Mouse (Mus musculus) CH12.LX (cell line): ENCODE results near the gene Gm7903. TPM values are rescaled to one million over a fixed set of nuclear protein-coding genes. Genes with fewer than 3 reads are reported as not detected.
"Not testable (repeated sequence)": the region's sequence is repeated elsewhere in the genome, so short reads cannot be mapped to it uniquely, and the experiment has no call there.

ENCODE experiments used
- DNase-seq: peaks from one replicate; pipeline ENCODE4 v3.0.0-alpha.2; 2013; ENCODE audit errors: extremely low read depth
- H3K27ac ChIP-seq: 2 replicates; pipeline ENCODE4 v1.5.1; 2012; ENCODE audit warnings: low read depth, mild to moderate bottlenecking, control low read depth, moderate library complexity; ENCODE audit not compliant: insufficient read depth
- H3K27me3 ChIP-seq: replicated peaks from 2 replicates; pipeline ENCODE3; 2012; ENCODE audit warnings: inconsistent platforms
- H3K36me3 ChIP-seq, 2 experiments: replicated peaks in 1 of 2; 2 replicates each; pipeline versions ENCODE3 to v1.6.1; 2012; ENCODE audit warnings: inconsistent platforms in 1 of 2, low read length in 1 of 2, mild to moderate bottlenecking in 1 of 2, mixed read lengths in 1 of 2, moderate library complexity in 1 of 2; ENCODE audit not compliant: control insufficient read depth in 1 of 2, insufficient read depth in 1 of 2
- H3K4me1 ChIP-seq, 2 experiments: 2 replicates each; pipeline ENCODE4 v1.6.1; 2012; ENCODE audit warnings: inconsistent platforms in 1 of 2, moderate library complexity in 1 of 2; ENCODE audit not compliant: insufficient read depth in 2 of 2, control insufficient read depth in 1 of 2
- H3K4me2 ChIP-seq: 2 replicates; pipeline ENCODE4 v1.6.1; 2012; ENCODE audit warnings: low read depth, mild to moderate bottlenecking, control low read depth; ENCODE audit not compliant: poor library complexity, insufficient read depth, severe bottlenecking
- H3K4me3 ChIP-seq, 3 experiments: fragments of 150-350 bp in 1 of 3; sonication (generic) in 1 of 3; replicated peaks in 1 of 3; 2 replicates each; pipeline versions ENCODE3 to v1.5.1; 2011 to 2012; ENCODE audit warnings: low read depth in 2 of 3, low read length in 2 of 3, mild to moderate bottlenecking in 2 of 3, moderate library complexity in 2 of 3, control low read depth in 1 of 3, improper control_type of control experiment in 1 of 3, inconsistent platforms in 1 of 3, mixed read lengths in 1 of 3; ENCODE audit not compliant: poor library complexity in 1 of 3
- H3K79me2 ChIP-seq: replicated peaks from 2 replicates; pipeline ENCODE4 v1.6.1; 2012; ENCODE audit warnings: mild to moderate bottlenecking, moderate library complexity; ENCODE audit not compliant: control insufficient read depth, poor library complexity, insufficient read depth, severe bottlenecking; ENCODE audit errors: extremely low read depth
- H3K9ac ChIP-seq: 2 replicates; pipeline ENCODE4 v1.6.1; 2012; ENCODE audit warnings: low read depth, mild to moderate bottlenecking, control low read depth, moderate library complexity; ENCODE audit not compliant: insufficient read depth
- H3K9me3 ChIP-seq: replicated peaks from 2 replicates; pipeline ENCODE3; 2012; ENCODE audit warnings: low read length, inconsistent platforms, mixed read lengths
- dilution Hi-C: fragments of 300-500 bp; cut with MboI; formaldehyde crosslinking; loops from 2 replicates; pipeline ENCODE4 v1.14.3; 2020; ENCODE audit warnings: low sequenced_read_pairs; ENCODE audit not compliant: extremely low pct_unique_long_range_greater_than_20kb, extremely low pct_ligation_motif_present
- in situ Hi-C: fragments of 300-500 bp; cut with MboI; formaldehyde crosslinking; loops from 3 replicates; pipeline ENCODE4 v1.14.3; 2019; ENCODE audit warnings: low sequenced_read_pairs, low pct_ligation_motif_present, low pct_unique_long_range_greater_than_20kb, mixed read lengths
- polyA plus RNA-seq: library from polyadenylated mRNA; unstranded; fragments of >175 nt; gene quantifications from 2 replicates; pipeline ENCODE4 v1.2.1, GENCODE M21; 2012; ENCODE audit warnings: low read depth; ENCODE audit not compliant: insufficient read length
- total RNA-seq, 2 experiments: library from RNA; depleted of rRNA; stranded (reverse); fragments of 300-350 nt in 1 of 2; fragments of >200 nt in 1 of 2; gene quantifications; 2 replicates each; pipeline ENCODE4 v1.2.3; 2012 to 2014

Gm7903 gene
- total and polyA plus RNA-seq, 3 experiments: 0.36 TPM; not detected in 2

GRCm38 (mm10) chrX:135481902-135482301 lies 48.3 kb downstream of the Gm7903 start:
- H3K79me2 ChIP-seq, H3K27me3 ChIP-seq, H3K27ac ChIP-seq, H3K9ac ChIP-seq, H3K4me1 ChIP-seq, H3K9me3 ChIP-seq, H3K4me3 ChIP-seq, H3K36me3 ChIP-seq, in situ Hi-C loops, DNase-seq, dilution Hi-C loops, H3K4me2 ChIP-seq: not testable (repeated sequence)

DNA sequence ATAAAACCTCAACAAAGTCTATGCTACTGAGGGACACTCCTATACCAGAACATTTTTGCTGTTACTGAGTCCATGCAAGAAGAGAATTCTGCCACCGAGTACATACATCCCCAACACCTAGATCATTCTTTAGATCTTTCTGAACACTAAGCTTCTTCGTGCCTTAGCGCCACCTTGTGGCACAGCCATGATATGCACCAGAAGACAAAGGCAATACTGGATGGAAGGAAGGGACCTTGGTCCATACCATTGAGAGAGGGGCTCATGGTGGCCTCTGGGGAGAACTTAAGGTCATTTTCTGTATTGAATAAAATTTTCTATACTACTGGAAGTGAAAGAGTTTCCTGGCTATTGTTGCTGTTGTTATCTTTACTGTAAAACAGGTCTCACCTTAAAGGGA lies 49.5 kb downstream of the Gm7903 start:
- H3K79me2 ChIP-seq, H3K4me2 ChIP-seq, H3K9me3 ChIP-seq, H3K36me3 ChIP-seq, H3K27ac ChIP-seq, H3K4me1 ChIP-seq, H3K9ac ChIP-seq, DNase-seq, dilution Hi-C loops, in situ Hi-C loops, H3K4me3 ChIP-seq, H3K27me3 ChIP-seq: not testable (repeated sequence)

Other genes with a start within 250 kb of the Gm7903 start
- gene Tceal6, start 223.1 kb upstream of the Gm7903 start, total RNA-seq (2012; rRNA removed): not detected in 2 replicates
- not detected in 2 replicates for gene Tceal6, start 223.1 kb upstream of the Gm7903 start, total RNA-seq (2014; rRNA removed)
- gene Tceal6, start 223.1 kb upstream of the Gm7903 start, polyA plus RNA-seq: not detected in 2 replicates
- 0.04 TPM in 1 of 2 replicates, not detected in the other for gene Pramel3, start 131.5 kb upstream of the Gm7903 start, total RNA-seq (2012; rRNA removed)
- gene Pramel3, start 131.5 kb upstream of the Gm7903 start, total RNA-seq (2014; rRNA removed): not detected in 2 replicates
- not detected in 2 replicates for gene Pramel3, start 131.5 kb upstream of the Gm7903 start, polyA plus RNA-seq
- gene Gm5128, start 60.6 kb upstream of the Gm7903 start, total RNA-seq (2012; rRNA removed): 0.17 TPM in 1 of 2 replicates, not detected in the other
- 0.70 and 1.5 TPM in 2 replicates for gene Gm5128, start 60.6 kb upstream of the Gm7903 start, total RNA-seq (2014; rRNA removed)
- 0.67 and 0.73 TPM in 2 replicates for gene Gm5128, start 60.6 kb upstream of the Gm7903 start, polyA plus RNA-seq
- gene AV320801, start 60.8 kb downstream of the Gm7903 start, total RNA-seq (2012; rRNA removed): 0.46 and 0.55 TPM in 2 replicates
- 2.4 and 2.9 TPM in 2 replicates for gene AV320801, start 60.8 kb downstream of the Gm7903 start, total RNA-seq (2014; rRNA removed)
- 0.81 and 1.3 TPM in 2 replicates for gene AV320801, start 60.8 kb downstream of the Gm7903 start, polyA plus RNA-seq
- gene Nxf7, start 164.9 kb downstream of the Gm7903 start, total RNA-seq (2012; rRNA removed): 68.3 and 96.7 TPM in 2 replicates
- gene Nxf7, start 164.9 kb downstream of the Gm7903 start, total RNA-seq (2014; rRNA removed): 120 and 132 TPM in 2 replicates
- gene Nxf7, start 164.9 kb downstream of the Gm7903 start, polyA plus RNA-seq: 133 and 183 TPM in 2 replicates
- gene Prame, start 193.9 kb downstream of the Gm7903 start, total RNA-seq (2012; rRNA removed): 0.08 TPM in 2 replicates
- not detected in 2 replicates for gene Prame, start 193.9 kb downstream of the Gm7903 start, total RNA-seq (2014; rRNA removed)
- not detected in 2 replicates for gene Prame, start 193.9 kb downstream of the Gm7903 start, polyA plus RNA-seq